Mouse (Mus musculus) right cerebral cortex, postnatal 14 days (tissue): ENCODE results near the gene Qpctl.
A peak's percentile ranks its signal among the peaks of the same experiment; 100 is the strongest.
"Not testable (repeated sequence)": the region's sequence is repeated elsewhere in the genome, so short reads cannot be mapped to it uniquely, and the experiment has no call there.

Experiments used
- DNase-seq: peaks from one replicate; pipeline ENCODE4 v3.0.0; 2022

Gene Qpctl

DNA sequence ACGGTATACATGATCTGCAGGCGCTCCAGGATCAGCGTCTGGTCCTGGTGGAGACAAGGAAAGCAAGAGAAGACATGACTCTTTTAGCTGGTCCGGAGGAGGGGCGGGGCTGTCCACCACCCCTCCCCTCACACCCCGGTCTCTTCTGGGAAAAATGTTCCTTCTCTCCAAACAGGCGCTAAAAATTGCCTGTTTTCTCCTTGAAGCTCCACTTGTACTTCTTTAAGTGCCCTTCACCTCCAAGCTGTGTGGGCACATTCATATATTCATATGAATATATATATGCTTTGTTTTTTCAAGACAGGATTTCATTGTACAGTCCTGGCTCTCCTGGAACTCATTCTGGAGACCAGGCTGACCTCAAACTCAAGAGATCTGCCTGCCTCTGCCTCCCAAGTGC is 13.8 kb upstream of the Qpctl start:
- DNase-seq = no peak

DNA sequence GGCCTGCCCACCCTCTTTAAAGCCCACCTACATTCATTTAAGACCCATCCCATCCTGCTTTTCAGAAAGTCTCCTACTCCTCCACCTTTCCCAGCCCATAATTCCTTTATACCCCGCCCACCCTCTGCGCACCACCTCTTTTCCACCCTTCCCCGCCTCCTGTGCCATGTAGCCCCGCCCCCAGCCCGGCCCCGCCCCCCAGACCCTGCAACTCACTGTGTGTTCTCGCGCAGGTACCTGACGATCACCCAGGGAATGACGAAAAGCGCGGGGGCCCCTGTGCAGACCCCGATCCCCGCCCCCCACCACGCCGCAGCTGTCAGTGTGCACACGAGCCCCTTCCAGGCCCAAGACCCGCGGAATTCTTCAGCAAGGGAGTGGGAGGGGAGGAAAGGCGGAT is 11.0 kb upstream of the Qpctl start:
- no peak for DNase-seq

DNA sequence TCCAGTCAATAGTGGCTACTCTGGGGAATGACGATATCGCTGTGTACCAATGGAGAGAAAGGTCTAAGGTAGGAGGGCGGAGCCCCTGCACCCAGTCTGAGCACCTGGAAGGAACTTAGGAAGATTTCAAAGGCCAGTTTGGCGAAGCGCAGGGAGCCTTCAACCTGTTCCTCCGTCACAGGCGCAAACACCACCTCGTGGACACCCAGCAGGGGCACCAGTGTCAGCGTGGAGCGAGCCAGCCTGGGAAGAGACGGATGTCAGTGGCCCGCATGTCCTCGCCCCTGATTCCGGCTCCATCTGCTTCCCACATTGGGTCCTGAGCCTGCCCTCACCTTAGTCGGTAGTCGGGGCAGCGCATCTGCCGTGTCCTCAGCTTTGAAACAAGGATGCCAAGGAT is 10.3 kb upstream of the Qpctl start:
- DNase-seq = no peak

DNA sequence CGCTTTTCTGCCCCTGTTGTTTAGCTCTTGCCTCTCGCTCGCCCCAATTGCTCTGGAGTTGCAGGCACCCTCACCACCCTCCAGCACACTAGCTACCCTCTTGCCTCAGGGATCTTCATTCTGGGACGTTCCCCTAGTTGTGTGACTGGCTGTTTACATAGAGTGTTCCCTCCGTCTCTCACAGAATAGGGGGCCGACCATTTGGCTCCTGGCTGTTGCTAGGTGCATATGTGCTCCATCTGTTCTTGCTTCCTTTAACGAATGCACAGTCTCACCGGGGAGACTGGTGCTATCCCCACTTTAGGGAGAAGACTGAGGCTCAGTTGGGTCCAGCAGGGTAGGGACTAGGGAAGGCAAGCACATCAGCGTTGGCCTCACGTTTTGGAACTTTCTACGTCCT is 9.5 kb upstream of the Qpctl start:
- no peak for DNase-seq

DNA sequence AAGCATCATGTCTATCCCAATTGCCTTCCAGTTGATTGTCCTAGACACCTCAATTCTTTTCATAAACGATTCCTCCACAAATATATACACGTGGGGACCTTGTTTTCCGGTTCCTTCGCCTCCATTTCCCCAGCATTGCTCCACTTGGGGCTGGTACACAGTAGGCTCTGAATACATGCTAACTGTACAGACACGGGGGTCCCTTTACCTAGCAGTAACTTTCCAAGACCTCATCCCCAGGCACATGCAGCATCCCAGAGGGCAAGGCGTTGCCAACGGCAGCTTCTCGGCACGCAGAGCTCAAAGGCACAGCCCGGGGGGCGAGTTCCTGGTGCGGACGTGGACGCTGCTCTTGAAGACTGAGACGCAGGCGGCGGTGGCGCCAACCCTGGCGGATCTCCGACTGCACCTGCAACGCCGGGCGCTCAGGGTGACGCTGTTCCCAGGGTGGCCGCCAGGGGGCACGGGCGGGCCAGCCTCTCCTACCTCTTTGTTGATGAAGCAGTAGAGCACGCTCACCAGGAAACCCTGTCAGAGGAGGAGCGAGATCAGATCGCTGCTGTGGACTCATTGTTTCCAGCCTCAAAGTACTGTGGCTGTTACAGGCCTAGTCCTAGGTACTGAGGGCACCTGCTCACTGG is 8.2 kb upstream of the Qpctl start:
- peak; percentile 92 for DNase-seq

DNA sequence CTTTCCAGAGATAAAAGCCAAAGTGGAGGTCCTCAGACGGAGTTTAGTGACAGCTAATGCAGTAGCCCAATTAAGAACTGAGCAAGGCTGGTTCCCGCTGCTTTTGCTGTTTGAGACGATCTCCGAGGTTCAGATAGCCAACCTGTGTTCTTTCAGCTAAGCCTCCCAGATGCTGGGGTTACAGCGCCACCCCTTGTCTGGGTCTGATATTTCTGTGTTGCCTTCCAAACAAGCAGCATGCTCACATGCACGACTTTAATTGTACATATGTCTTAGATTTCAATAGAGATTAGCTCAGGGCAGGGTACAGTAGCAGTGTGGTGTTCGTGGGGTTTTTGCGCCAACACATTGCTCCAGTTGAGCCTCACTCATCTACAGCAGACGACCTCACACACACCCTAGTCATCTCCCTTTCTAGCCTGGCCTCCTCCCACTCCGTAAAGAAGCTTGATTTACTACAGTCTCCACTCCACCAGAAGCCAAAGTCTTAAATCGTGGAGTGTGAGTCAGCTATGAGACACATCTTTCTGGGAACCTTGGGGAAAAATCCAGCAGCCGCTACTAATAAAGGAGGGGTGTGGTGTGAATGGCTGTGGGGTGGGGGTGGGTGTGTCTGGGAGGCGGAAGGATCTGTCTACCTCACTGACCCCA is 6.9 kb upstream of the Qpctl start:
- no peak for DNase-seq

DNA sequence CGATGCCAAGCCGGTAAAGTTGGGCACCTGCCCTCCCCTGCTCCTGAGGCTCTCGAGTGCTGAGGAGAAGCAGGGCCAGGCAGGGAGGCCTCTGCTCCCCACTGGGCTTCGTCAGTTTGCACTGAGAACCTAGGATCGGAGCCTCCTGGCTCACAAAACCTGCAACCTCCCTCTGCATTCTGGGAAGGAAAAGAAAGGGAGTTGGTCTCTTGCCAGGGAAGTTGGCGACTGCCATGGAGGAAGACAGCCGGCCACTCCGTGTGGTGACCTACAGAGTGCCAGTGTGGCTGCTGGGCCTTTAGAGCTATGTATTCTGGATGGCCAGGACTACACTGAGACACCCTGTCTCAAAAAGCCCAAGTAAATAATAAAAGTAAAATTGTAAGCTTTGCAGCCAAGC is 5.7 kb upstream of the Qpctl start:
- DNase-seq = no peak

DNA sequence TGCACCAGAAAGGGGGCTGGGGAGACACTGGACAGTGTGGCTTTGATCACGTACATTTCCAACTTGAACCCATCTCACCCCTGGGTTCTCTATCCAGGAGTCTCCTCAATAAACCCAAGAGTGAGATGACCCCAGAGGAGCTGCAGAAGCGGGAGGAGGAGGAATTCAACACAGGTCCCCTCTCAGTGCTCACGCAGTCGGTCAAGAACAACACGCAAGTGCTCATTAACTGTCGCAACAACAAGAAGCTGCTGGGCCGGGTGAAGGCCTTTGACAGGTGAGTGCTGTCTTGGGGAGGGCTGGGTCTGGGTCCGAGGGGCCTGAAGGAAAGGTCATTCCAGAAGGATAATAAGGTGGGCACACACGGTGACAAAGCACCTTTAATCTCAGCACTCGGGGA is 2.0 kb upstream of the Qpctl start:
- DNase-seq = not testable (repeated sequence)

DNA sequence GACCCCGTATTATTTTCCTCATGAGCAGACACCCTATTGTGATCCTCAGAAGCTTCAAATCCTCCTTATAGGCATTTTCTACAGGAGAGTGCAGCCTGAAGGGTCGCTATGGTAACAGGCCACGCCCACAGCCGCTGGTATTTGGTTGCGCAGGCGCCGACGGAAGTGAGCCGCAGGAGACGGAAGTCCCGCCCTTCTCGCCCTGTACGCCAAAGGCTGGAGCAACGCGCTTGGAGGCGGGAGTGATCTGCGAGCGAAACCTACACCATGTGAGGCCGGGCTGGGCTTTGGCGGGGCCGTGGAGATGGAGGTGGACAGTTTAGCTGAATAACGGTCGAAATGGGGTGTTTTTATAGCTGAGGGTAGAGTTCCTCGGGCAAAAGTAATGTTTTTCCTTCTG is 535 bp upstream of the Qpctl start, which contains the start of gene Snrpd2:
Gene Snrpd2, plus strand, starts transcription at position 97 of the 400 bp plus-strand sequence.
- peak; percentile 98 for DNase-seq

DNA sequence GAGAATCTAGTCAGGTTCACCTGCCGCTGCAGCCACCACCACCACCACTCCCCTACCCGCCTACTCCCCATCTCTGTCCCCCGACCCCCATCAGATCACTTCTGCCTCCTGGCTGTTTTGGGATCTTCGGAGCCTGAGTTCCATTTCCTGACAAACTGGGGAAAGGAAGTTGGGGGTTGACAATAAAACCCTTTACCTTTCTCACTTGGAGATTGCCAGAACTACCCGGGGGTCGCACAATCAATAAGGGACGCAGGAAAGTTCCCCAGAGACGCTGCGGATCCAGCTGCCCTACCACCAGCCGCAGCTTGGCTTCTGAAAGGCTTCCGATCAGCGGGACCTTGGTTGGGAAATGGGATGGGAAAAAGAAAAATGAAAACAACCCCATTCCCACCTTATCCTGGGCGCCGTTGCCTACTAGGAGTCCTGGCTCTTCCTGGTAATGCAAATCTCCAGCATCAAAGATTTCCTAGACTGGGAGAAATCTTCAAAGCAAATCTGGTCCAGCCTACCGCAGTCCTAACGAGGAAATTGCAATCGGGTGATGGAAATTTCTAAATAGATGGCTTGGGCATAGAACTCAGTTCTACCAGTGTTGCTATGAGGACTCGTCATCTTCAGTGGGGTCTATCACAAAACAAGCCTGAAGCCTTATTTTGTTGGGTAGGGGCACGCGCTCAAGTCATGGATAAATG is 764 bp downstream of the Qpctl start:
- DNase-seq = no peak

DNA sequence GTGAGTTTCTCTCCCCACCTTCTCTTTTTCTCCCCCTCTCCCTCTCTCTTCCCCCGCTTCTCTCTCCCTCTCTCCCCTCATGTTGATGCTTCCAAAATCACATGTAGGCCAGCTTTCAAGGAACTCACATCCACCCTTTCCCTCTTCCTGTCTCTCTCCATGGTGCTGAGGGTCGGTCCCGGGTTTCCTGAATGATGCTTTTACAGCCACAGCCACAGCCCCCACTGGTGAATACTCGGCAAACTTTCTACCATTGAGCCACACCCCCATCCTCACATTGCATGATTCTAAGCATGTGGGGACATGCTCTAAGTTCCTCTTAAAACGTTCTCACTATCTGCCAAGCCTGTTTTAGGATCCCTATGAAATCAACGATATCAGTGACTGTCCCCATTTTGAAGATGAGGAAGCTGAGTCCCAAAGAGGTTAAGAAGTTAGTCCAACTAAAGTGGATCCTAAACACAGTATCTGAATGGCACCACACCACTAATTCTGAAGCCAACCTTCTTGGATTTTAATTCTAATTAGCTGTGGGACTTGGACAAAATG is 1.5 kb downstream of the Qpctl start:
- no peak for DNase-seq

DNA sequence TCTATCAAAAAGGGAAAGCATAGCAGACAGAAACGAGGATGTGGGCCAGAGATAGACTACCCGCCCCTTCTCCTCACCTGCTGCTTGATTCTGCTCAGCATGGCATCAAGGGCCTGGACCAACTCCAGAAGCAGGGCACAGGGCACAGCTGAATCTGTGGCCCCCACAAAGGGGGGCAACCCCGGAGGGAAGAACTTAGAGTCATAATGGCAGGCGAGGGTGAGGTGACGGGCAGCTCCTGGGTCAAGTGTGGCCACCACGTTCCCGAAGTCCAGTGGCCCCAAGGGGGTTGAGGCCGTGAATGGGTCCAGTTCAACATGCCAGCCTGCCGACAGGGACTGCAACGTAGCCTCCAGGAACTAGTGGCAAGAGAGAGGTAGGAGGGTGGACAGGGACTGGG is 2.3 kb downstream of the Qpctl start:
- DNase-seq = no peak

DNA sequence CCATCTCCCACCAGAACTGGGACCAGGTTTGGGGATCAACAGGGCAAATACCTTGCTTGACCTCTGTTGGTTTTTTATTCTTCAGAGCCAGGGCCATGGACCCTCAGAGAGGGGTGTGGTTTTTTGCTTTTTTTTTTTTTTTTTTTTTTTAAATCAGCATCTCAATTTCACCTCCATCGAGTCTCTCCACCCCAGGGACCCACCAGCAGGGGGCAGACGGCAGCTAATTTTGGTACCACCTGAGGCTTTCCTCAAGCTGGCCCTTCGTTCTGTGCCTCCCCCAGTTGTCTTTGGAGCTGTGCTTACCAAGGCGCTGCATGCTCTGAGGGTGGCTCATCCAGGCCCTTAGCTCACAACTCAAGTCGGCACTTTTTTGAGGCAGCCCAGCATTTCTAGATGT is 11.7 kb downstream of the Qpctl start:
- peak; percentile 79 for DNase-seq

DNA sequence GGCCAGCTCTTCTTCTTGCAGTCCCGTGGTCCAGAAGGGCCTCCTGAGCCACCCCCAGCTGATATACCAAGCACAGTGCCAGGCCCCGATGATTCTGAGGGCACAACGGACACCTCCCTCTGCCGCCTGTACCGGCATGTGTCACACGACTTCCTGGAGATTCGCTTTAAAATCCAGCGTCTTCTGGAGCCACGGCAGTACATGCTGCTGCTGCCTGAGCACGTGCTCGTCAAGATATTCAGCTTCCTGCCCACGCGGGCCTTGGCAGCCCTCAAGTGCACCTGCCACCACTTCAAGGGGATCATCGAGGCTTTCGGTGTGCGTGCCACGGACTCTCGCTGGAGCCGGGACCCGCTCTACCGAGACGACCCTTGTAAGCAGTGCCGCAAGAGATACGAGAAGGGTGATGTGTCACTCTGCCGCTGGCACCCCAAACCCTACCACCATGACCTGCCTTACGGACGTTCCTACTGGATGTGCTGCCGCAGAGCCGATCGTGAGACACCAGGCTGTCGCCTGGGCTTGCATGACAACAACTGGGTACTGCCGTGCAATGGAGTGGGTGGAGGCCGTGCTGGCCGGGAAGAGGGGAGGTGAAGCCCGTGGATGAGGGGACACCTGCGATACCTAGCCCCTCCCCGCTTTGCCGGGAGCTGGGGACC is 12.3 kb downstream of the Qpctl start:
- DNase-seq = peak; percentile 50

DNA sequence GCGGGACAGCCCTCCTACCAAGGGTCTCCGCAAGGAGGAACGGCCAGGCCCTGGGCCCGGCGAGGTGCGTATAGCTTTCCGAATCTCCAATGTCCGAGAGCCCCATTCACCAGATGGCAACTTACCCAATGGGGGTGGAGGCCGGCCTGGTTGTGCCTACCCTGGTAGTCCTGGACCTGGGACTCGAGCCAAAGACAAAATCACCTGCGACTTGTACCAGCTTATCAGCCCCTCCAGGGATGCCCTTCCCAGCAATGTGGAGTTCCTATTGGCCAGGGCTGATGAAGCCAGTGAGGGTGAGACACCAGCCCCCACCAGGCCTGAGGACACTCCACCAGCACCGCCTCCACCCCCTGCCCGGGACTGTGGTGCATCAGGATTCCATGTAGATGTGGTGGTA is 12.9 kb downstream of the Qpctl start:
- DNase-seq = no peak

DNA sequence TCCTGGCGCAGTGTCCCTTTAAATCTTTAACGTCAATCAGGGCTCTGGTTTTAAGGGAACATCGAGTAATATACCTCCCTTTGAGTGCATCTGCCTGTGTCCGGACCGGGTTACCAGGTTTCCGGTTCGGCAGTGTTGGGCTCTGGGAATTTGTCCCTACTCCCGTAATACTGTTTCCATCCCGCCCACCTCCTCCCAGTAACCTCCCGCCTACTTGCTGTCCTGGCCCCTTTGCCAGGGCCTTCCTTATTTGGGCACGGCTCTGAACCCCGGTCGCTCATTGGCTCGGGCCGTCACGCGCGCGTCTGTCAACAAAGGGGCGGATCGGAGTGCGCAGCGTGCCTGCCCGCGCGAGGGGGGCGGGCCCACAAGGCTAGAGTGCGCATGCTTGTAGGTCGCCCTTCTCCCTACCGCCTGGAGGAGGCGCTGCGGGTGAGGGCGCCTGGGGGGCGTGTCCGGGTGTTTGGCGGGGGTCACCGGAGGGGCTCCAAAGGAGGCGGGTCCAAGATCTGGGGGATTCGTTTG is 17.7 kb downstream of the Qpctl start:
- DNase-seq = peak; percentile 97

DNA sequence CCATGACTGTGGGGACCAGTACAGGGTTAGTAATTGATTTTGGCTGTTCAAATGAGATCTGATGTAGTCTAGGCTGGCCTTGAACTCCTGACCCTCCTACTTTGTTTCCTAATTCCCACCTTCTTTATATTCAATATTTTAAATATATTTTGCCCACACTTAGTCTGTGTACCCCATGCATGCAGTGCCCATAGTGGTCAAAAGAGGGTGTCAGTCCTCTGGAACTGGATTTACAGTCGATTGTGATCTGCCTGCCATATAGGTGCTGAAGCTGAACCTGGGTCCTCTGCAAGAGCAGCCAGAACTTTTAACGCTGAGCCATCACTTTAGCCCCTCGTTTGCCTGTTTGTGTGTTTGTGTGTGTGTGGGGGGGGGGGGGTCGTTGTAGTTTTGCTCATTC is 18.4 kb downstream of the Qpctl start:
- no peak for DNase-seq

DNA sequence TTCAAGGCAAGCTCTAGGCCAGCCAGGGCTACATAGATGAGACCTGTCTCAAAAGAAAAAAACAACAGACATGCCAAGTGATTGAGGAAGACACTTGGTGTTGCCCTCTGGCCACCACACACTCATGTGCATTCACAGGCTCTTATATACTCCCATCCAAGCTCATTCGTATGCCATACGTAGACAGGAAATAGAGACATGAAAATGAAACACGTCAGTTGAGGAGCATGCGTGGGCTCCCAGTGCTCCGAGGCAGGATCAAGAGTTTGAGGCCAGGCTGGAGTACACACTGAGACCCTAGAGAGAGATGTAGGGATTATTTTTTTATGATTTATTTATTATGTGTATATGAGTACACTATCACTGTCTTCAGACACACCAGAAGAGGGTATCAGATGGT is 19.7 kb downstream of the Qpctl start:
- DNase-seq = no peak

DNA sequence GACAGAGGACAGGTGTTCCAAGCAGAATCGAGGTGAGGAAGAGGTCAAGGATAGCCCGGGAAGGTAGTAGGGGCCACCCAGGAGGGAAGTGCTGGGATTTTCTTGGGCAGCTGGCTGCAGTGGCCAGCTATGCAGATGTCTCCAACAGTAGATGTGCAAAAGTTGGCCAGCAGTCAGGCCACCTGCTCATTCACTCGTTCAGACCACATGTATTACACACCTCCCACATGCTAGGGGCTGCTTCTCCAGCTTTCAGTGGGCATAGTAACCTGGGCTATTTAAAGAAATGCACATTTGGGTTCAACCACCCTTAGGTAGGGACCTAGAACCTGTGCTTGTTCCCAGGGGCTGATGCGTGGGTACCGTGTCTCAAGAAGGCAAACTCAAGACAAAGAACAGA is 21.3 kb downstream of the Qpctl start:
- DNase-seq = no peak

DNA sequence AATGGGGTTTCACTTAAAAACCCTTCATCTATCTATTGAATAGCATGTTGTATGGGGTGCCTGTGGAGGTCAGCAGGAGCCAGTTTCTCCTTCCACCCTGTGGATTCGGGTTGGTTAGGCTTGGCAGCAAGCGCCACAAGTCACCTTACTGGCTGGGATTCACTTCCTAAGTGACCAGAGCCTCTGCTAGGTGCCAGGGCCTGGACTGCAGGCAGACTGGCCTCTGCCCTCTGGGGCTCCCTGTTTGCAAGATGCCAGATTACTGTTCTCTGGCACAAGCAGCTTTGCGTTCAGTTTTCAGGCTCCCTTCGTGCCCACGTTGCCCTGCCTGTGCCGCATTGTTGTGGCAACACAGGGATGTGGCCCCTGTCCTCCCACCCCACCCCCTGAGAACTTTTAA is 24.4 kb downstream of the Qpctl start:
- DNase-seq = no peak

DNA sequence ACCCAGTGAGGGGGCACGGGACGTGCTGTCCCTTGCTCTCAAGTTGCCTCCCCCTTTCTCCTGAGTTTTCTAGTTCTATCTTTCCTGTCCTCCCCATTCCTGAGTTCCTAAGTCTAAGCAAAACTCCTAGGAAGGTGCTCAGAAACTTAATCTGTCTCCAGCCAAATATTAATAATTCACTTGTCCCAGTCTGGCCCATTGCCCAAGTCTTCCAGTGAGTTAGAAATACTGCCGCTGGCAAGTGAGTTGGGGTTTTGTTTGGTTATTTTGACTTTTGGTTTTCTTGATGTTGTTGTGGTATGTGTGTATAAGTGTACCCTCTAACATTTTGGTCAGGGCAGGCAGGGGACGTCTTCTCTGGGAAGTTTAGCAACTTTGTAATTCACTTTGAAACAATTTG is 27.4 kb downstream of the Qpctl start:
- DNase-seq = no peak

DNA sequence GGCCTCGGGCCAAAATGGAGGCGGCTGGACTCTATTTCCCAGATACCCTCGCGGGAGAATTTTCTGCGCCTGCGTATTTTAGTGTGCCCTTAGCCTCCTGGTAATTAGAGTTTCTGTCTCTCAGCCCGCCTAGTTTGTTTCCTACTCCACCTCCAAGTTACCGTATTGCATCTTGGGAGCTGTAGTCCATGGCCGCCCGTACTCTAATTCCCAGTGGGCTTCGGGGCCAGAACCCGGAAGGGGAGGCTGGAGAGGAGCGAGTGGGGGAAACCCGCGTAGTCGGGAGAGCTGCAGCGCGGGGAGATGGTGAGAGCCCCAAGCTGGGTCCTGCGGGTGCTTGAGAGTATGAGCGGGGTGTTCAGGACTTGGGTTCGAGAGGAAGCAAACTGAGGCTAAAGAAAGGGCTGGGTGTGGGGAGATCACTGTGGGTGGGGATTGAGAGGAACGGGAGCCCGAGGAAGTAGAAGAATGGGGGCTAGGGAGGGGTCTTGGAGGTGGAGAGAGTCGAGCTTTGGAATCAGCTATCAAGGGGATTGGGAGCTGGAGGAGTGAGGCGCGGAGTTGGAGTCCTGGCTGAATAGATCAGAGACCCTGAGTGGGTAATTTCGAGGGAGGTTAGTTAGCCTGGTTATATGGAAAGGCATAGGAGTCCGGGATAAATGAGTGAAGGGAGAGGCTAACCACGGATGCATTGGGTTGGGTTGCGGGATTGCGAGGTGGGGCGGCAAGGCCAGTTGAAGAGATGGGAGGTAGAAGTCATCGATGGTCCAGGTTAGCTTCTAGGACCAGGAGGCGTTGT is 29.3 kb downstream of the Qpctl start, which contains the start of gene Fbxo46:
Gene Fbxo46, plus strand, starts transcription at position 229 of the 799 bp plus-strand sequence.
- peak; percentile 86 for DNase-seq
